Mouse (Mus musculus): Measurements from ENCODE around the gene Slco6d1.

DNA sequence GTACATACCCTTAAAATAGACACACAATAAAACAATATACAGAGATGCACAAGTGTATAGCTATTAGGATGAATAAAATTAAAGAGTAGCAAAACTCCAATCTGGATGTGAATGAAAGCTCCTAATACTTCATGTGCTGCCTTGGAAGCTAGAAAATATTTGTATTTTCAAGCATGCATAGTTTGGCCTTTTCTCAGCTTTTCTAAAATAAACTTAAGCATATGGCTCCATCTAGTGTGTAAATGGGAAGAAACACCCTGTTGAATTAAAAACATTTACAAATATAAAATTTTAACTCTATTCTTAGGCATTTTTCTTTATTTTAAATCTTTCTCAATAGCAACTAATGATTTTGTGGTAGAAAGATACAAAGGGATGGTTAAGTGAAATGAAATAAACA lies 102.6 kb downstream of the Slco6d1 start:
- TF ChIP-seq TAL1 (IDR thresholded peaks at IDR 0.05; ENCODE audit: low read length) (no peak), GATA1 (IDR thresholded peaks at IDR 0.05; ENCODE audit: low read length) (no peak)

Data from erythroblast, embryonic 14.5 days (primary cell).